Mouse (Mus musculus) cerebellum, adult 8-10 months (tissue): ENCODE results near the gene Adprm.
"Not testable (repeated sequence)": the region's sequence is repeated elsewhere in the genome, so short reads cannot be mapped to it uniquely, and the experiment has no call there.

ENCODE experiments used
- DNase-seq: peaks from one replicate; pipeline ENCODE4 v3.0.0; 2022

The Adprm gene

DNA sequence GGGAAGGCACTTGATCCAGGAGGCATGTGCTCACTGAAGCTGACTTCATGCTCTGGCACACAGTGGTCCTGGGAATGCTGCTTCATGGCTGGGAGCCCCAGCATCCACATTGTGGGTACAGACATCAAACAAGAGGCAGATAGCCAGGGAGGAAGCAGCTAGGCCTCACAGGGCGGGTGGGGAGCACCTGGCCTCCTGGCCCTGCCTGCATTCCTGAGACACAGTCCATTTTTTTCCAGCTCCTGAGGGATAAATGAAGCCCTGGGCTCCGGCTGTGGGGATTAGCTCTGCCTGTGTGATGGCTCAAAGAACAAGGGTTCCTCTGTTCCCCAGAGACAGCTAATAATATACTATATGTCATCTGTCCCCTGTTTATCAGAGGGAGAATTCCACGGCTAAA is 22.6 kb upstream of the Adprm start:
- DNase-seq, result no peak

DNA sequence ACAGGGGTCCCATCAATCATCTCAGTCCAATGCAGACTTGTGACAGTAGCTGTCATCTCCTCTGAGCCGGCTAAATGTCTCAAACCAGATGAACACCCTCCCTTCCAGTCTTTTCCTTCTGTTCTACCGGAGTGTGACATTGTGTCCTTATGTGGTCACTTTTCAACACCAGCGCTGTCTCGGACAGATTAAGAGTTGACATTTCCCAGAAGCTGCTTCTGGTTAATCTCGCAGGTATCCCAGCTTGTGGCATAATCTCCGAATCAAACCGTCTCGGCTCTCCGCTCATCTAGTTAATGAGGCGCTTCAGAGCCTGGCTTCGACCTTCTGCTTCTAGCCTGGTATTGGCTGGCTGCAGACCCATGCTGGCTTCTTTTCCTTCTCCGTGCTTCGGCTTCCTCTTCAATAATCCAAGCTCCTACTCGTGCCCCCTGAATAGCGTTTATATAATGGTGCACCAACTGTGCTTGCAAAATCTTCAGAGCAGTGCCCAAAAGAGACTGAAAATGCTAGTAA is 20.3 kb upstream of the Adprm start:
- DNase-seq, result no peak

DNA sequence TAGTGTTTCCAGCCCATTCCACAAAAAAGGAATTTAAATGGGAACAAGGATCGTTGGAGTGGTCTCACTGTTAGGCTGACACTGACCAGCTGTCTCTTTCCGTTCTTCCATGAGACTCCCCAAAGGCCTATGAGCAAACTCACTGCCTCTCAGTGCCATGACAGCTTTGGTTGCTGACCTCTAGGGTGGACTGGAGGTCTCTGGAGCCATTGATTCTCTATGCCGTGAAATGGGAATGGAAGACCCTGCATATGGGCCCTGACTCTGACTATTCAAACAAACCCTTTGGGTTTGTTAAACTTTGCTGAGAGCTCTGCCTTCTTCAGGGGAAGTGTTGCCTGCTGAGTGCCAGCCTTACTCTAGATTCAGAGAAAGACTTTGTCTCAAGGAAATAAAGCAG is 15.3 kb upstream of the Adprm start:
- no peak for DNase-seq

DNA sequence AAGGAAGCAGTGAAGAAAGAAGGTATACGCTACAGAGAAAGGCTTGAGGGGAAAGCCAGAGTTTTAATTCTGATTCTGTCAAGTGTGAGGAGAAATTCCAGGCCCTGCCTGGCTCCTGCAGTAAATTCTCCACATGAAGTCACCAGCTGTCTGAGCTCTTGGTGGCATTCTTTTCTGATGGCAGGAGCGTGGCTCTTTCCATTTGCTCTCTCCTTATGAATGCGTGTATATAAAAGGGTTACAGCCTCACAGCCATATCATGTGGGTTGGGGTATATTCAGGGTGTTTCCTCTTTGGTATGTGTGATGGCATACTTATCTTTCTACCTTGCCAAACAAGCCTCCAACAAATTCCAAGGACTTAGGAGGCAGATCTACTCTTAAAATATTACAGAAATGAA is 10.3 kb upstream of the Adprm start:
- no peak for DNase-seq

DNA sequence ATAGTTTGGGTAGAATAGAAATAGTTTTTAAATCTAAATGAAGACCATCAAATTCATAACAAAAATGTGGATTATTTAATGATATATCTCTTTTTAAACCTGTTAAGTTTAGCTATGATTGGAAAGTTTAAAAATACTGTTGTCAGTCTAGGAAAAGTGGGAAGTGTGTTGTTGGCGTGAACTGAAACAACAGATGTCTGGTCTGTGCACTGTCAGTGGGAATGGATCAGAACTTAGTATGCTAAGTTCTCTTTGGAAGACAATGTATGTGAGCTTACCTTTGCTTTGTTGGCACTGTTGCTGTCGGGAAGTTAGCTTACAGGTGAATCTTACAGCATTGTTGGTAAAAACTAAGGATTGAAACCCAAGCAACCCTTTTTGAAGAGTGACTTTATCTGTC is 8.9 kb upstream of the Adprm start:
- DNase-seq, result no peak

DNA sequence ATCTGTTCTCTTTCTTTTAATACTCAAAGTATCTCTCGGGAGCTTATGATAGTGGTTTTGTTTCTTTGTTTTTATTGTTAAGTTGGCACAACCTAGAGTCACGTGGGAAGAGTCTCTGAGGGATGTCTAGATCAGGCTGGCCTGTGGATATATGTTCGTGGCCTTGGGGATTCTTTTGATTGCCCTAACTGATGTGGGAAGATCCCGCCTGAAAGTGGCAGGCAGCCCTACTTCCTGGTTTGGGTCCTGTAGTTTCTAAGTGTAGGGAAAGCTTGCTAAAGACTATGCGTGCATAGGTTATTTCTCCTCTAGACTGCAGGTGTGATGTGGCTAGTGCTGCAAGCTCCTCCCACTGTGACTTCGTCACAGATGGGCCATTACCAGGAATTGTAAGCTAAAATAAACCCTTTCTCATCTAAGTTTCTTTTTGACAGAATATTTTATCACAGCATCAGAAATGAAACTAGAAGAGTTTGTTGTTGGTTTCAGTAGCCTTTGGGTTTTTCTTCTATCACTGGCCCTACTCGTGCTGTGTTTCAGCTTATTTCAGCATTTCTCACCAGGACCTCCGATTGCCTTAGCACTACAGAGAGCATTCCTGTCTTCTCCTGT is 2.5 kb upstream of the Adprm start:
- no peak for DNase-seq

DNA sequence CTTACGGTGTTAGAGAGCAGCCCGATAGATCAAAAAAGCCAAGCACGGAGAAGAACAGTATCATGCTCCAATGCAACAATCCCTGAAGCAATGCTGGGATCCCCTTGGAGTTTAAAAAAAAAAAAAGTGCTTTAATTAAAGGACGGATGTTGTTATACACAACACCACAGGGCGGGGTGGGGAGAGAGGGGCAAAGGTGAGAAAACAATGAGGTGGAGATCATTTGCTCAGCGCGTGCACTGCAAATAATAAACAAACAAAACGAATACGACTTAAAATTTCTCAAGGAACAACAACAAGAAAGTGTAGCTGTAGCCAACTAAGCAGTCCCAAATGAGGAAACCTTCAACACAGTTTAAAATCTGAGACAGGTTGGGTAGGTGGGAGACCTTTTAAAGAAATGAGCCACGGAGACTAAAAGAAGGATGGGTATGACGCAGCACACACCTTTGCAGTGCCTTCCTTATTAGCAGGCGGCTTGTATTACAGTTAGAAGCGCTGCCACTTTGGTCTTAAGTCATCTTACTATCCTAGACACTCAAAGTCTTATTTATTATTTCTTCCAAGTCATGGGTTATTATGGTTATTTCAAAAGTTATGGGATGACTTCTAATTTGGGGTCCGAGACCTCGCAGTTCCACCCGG is 596 bp downstream of the Adprm start:
- DNase-seq, result no peak

DNA sequence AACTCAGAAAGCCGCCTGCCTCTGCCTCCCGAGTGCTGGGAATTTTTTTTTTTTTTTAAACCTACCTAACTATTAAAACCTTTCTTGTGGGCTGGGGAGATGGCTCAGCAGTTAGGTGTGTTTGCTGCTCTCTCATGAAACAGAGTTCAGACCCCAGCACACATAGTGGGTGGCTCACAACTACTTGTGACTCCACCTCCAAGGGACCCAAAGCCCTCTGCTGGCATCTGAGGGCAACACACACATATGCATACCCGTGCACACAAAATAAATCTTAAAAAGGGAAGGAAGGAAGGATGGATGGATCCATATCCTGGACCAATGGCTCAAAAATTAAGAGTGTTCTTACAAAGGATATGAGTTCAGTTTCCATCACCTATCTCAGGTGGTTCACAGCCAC is 3.1 kb downstream of the Adprm start:
- DNase-seq, result no peak

DNA sequence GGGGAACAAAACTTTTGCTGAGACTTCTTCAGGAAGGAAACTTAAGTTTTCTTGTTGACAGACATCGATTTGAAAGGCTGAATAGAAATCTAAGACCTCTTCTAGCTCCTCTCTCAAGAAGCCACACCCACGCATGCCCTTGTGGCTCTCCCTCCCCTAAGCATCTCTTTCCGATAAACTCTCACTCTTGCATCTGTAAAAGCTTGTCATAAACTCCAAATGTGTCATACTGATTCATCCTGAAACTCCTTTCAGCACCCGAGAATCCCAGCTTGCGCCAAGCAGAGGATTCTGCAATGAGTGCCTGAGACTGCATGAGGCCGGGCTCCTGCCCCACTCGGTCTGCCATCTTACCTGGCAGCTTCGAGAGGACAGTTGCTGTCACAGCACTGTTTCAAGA is 3.9 kb downstream of the Adprm start:
- DNase-seq, result no peak

DNA sequence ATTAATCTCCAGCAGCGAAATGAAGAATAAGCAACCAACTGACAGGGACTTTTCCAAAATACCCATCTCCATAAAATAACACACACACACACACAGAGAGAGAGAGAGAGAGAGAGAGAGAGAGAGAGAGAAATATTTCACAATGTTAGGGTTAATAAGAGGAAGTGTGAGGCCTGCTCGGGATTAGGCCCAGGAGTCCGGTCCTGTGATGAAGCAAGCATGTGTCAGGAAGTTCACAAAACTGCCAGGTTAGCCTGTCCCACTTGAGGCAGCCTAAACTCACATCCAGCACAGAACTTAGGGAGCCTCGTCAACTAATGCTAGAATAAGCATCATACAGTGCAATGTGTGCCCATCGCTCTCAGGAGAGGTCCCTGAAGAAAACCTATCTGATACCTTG is 5.2 kb downstream of the Adprm start:
- DNase-seq, result no peak

DNA sequence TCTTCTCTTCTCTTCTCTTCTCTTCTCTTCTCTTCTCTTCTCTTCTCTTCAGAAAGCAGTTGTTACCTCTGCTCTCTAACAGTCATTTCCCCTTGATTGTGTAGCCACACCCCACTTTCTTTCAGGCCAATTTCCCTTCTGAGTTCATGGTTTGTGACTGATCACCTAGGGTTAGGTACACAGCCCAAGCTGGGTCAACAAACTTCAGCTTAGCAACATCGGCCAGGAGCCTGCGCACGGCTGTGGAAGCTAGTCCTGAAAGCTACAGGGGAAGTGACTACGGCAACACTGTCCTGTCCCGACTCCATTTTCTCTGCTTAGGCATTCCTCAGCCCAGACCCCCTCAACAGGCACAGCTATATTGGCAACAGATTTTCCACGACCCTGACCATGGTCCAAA is 7.4 kb downstream of the Adprm start:
- DNase-seq, result no peak

DNA sequence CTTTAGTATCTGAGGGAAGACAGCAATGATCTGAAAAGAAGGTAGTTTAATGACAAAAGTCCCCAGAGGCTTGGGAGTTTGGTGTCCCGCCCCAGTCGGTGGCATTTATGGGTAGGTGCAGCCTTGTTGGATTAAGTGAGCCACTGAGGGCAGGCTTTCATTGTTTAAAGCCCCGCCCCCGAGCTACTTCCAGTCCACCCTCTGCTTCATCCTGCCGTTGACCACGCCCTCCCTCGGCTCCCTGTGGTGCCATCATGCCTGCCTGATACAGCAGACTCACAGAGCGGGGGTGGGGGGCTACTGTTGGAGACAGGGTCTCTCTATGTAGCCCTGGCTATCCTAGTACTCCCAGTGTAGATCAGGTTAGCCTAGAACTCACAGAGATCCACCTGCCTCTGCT is 9.4 kb downstream of the Adprm start:
- DNase-seq, result no peak

DNA sequence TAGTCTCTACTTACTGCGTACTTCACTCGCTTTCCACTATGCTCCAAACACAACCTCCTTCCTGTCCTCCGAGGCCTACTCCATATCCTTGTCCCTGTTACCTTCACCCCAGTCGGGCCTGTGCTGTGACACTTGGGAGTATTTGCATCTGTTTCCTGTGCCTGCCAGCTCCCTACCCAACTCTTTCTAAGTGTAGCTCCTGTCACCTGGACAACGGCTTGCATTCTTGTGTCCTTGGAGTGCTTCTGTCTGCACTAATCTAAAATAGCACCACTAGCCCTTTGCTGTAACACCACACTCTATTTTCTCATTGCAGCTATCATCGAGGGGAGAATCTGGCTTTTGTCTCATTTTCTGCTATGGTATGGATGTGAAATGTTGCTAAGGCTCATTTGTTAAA is 11.9 kb downstream of the Adprm start:
- DNase-seq, result no peak

DNA sequence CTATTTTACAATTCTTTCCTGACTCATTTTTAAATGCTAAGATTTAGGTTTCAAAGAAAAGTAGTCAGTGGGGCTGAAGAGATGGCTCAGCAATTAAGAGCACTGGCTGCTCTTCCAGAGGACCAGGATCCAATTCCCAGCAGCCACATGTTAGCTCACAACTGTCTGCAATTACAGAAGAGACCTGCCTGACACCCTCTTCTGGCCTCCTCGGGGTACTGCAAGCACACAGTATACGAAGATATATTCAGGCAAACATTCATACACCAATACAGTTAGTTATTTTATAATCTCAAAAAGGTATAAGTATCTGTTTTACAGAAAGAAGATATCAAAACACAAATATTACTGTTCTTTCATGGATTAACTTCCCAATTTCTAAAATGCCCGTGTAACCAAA is 12.6 kb downstream of the Adprm start:
- DNase-seq, result no peak

DNA sequence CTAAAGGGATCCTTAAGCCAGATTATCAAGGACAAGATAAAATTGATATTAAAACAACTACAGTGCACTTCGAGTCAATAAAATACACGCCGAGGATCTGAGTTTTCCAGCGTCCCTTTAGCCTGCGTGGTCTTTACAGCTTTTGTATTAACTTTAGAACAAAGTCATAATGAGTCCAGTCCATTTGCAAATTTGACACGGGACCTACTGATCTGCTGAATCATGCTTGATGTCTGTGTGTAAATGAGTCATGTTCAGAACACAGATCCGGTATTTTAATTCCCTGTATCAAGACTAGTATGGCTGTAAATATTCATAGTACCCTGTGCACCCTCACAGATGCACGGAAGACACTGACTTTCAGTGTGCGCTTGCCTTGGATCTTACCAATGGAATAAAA is 15.5 kb downstream of the Adprm start:
- DNase-seq, result no peak

DNA sequence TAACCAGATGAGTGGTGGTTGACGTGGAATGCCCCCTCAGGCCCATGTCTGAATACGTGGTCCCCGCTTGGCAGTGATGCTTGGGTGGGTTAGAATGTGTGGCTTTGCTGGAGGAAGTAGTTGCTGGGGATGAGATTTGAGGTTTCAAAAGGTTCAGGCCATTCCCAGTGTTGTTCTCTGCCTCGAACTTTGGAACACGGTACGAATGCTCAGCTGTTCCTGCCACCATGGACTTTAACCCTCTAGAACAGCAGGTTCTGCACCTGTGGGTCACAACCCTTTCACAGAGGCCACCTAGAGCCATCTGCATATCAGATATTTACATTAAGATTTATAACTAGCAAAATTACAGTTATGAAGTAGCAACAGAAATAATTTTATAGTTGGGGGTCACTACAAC is 16.2 kb downstream of the Adprm start:
- DNase-seq, result no peak

DNA sequence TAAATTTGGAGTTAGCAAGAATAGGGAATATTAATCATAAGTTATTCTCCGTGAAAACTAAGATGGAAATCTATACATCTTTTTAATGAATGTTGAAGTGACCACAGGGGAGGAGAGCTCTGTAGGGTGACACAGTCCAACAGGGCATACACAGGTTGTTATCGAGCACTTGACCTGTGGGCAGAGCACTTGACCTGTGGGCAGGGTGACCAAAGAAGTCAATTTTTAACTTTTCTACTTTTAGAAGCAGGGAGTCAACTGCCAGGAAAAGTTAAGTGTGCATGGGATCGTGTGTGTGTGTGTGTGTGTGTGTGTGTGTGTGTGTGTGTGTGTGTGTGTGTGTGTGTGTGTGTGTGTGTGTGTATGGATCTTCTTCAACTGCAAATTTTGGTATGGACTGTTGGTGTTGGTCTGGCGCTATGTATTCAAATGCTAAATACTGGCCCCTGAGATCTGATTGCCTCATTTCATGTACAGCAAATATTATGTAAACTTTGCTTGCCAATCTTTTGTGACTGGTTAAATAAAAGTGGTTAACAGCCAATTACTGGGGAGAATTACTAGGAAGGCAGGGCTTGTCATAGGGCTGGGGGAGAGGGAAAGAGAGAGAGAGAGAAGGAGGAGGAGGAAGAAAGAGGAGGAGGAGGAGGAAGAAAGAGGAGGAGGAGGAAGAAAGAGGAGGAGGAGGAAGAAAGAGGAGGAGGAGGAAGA is 17.5 kb downstream of the Adprm start:
- no peak for DNase-seq

DNA sequence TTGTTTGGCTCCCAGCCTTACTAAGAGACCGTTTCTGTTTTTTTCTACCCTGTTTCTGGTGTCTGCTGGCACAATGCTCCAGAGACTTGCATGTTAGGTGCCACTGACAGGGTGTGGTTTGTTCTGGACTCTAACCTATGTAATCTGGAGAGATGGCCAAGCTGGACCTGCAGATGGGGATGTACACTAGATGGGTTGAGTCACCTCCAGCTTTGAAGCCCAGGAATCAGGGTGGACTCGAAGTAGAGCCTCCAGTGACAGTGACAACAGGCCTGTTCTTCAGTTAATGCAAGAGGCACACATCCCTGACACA is 20.8 kb downstream of the Adprm start:
- no peak for DNase-seq

DNA sequence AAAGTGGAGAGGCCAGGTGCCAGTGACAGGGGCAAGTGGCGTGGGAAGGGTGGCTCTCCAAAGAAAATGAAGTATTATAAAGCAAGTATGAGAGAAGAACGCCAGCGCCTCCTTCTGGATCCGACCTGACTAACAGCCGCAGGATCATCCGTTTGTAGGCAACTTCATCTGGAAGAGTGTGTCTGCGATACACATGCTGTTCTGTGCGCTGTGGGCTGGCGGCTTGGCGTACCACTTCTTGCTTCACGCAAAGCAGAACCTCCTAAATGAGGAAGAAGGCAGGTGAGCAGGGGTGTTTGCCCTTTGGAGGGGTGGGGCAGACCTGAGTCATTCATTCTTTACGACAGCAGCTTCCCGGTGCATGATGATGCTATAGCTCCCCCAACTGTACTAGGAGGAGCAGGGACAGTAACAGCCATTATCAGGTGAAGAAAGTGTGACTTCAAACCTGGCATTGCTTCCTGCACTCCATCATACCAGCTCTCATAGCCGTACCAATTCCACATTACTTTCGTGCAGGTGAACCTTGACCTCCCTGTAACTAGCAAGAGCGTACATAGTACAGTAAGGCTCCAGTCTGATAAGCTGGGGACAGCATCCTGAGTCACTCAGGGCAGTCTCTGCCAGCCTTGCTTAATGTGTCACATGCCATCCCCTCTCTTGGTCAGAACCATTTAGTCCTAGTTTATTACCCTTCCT is 21.3 kb downstream of the Adprm start:
- no peak for DNase-seq

DNA sequence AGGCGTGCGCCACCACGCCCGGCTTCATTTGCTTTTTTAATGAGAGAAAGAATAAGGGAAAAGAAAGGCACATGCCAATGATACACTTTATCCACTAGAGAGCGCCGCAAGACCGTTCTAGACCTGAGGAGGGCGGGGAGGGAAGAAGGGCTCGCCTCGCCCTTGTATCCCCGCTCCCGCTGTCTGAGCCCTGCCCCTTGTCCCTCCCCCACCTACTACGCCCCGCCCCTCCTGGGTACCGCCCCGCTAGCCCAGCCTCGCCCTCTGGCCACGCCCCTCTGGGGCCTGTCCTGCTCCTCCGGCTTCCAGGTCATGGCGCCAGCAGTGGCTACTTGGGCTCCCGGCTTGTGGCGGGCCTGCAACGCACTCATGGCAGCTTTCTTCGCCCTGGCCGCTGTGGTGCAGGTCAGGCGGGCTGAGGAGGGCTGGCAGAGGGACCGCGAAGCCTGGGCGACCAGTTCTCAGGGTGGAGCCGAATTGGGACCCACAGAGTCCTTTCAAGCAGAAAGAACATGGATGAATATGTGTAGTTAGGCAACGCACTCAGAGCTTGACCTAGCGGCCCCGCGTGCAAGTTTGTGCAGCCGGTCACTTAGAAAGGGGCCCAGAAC is 27.4 kb downstream of the Adprm start, which contains the start of gene Tmem220:
Gene Tmem220, plus strand, starts transcription at position 288 of the 611 bp plus-strand sequence.
- peak; percentile 89 for DNase-seq

DNA sequence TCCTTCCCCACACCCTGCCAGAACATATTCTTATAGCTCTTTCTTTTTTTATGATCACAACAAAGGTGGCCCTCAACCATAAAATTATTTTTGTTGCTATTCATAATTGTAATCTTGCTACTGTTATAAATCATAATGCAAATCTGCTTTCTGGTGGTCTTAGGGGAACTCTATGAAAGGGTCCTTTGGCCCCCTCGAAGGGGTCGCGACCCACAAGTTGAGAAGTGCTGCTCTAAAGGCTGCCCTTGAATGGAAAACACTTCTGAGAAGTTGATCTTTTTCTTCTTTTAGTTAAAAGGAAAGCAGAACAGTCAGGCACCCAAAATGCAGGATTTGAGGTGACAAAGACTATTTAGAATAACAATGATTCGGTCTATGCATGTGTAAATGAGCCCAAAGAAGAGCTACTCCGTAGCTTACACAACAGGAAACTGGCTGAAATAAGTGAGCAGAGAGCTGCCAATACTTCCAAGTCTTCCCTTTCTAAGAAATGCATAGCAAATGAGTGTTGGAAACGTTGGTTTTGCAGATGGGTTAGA is 28.5 kb downstream of the Adprm start:
- DNase-seq, result no peak

DNA sequence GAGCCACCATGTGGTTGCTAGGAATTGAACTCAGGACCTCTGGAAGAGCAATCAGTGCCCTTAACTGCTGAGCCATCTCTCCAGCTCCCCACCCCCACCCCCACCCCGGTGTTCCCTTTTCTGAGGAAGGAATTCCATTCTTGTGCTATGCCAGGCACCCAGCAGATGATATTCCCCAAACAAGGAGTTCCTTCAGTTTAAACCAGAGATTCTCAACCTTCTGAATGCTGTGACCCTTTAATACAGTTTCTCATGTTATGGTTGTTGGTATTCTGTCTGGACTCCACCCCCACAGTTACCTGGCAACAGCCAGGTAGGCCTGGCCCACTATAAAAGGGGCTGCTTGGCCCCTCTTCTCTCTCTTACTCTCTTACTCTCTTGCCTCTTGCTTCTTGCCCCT is 29.2 kb downstream of the Adprm start:
- not testable (repeated sequence) for DNase-seq
